Mouse (Mus musculus) liver, embryonic 13.5 days (tissue): ENCODE measurements around the gene Tmem88b. TPM values are rescaled to one million over a fixed set of nuclear protein-coding genes. Genes with fewer than 3 reads are reported as not detected.
A peak's percentile ranks its signal among the peaks of the same experiment; 100 is the strongest.

Experiments
- ATAC-seq: fragments of 200-750 bp; cut with Nextera tagmentation; 2 replicates; pipeline ENCODE4 v1.8.0; 2017; ENCODE audit warnings: low read depth, mild to moderate bottlenecking, moderate number of reproducible peaks, moderate library complexity
- DNase-seq: peaks from one replicate; pipeline ENCODE4 v3.0.0; 2022
- H3K27ac ChIP-seq: fragments of 300-500 bp; sonication (generic); 2 replicates; pipeline ENCODE4 v1.5.1; 2015; ENCODE audit warnings: moderate library complexity, mild to moderate bottlenecking, inconsistent platforms
- H3K27me3 ChIP-seq: fragments of 300-500 bp; sonication (generic); 2 replicates; pipeline ENCODE4 v1.6.1; 2015; ENCODE audit warnings: mild to moderate bottlenecking, inconsistent platforms
- H3K36me3 ChIP-seq: fragments of 300-500 bp; sonication (generic); 2 replicates; pipeline ENCODE4 v1.6.1; 2015; ENCODE audit warnings: mild to moderate bottlenecking, inconsistent platforms
- H3K4me1 ChIP-seq: fragments of 300-500 bp; sonication (generic); replicated peaks from 2 replicates; pipeline ENCODE4 v1.6.1; 2015; ENCODE audit warnings: inconsistent platforms
- H3K4me2 ChIP-seq: fragments of 300-500 bp; sonication (generic); 2 replicates; pipeline ENCODE4 v1.6.1; 2015; ENCODE audit warnings: inconsistent platforms, mild to moderate bottlenecking, moderate library complexity
- H3K4me3 ChIP-seq: fragments of 300-500 bp; sonication (generic); replicated peaks from 2 replicates; pipeline ENCODE4 v1.5.1; 2015; ENCODE audit warnings: mild to moderate bottlenecking, inconsistent platforms
- H3K9ac ChIP-seq: fragments of 300-500 bp; sonication (generic); 2 replicates; pipeline ENCODE4 v1.6.1; 2015; ENCODE audit warnings: mild to moderate bottlenecking, inconsistent platforms
- H3K9me3 ChIP-seq: fragments of 300-500 bp; sonication (generic); replicated peaks from 2 replicates; pipeline ENCODE4 v1.6.1; 2016; ENCODE audit warnings: inconsistent platforms
- WGBS: fragments of 180-500 bp; shearing (Covaris S2); methylation state at CpG from one replicate; pipeline ENCODE4 v1.1.7; 2015; ENCODE audit not compliant: insufficient replicate concordance; 5-methylcytosine and 5-hydroxymethylcytosine counted together
- polyA plus RNA-seq: library from polyadenylated mRNA; unstranded; fragments of >200 nt; fragmentation: Nextera tagmentation; extraction: Ambion mirVana; gene quantifications from 2 replicates; pipeline ENCODE4 v1.2.1, GENCODE M21; 2015

The Tmem88b gene
- polyA plus RNA-seq, 1 experiment from 2014 or later: 0.14 TPM

GRCm38 (mm10) chr4:155774280-155774754 lies 11.4 kb downstream of the Tmem88b start, which contains the start of gene Vwa1:
Gene Vwa1, minus strand, starts transcription at chr4:155774698.
- Histone ChIP-seq H3K9ac (no peak within 1 kb of the TSS), H3K4me1 (peaks cover 51% of the 10 kb centered on the region), H3K9me3 (no peaks in the 10 kb centered on the region), H3K36me3 (no peaks in the 10 kb centered on the region), H3K4me2 (peak within 1 kb of the TSS; percentile 67), H3K4me3 (peak within 1 kb of the TSS; percentile 40), H3K27ac (no peak within 1 kb of the TSS), H3K27me3 (peaks cover 64% of the 10 kb centered on the region)
- DNase-seq (peak; percentile 82), ATAC-seq (peak; percentile 71)
- WGBS: 1% methylated on average over 35 of the region's 35 CpGs

- peaks cover 64% of the 10 kb centered on the region for H3K27me3 ChIP-seq
- no peak overlapping the region for H3K4me3 ChIP-seq
- H3K4me2 ChIP-seq: peak overlapping the region; percentile 67
- no peak overlapping the region for H3K27ac ChIP-seq
- WGBS: 25% methylated on average over 5 of the region's 5 CpGs
- ATAC-seq: no peak
- no peaks in the 10 kb centered on the region for H3K9me3 ChIP-seq
- peaks cover 54% of the 10 kb centered on the region for H3K4me1 ChIP-seq
- H3K9ac ChIP-seq: no peak overlapping the region
- no peak for DNase-seq
- H3K36me3 ChIP-seq: no peaks in the 10 kb centered on the region
These were observed 12.2 kb downstream of the Tmem88b start for GRCm38 (mm10) chr4:155773335-155774078.

DNA sequence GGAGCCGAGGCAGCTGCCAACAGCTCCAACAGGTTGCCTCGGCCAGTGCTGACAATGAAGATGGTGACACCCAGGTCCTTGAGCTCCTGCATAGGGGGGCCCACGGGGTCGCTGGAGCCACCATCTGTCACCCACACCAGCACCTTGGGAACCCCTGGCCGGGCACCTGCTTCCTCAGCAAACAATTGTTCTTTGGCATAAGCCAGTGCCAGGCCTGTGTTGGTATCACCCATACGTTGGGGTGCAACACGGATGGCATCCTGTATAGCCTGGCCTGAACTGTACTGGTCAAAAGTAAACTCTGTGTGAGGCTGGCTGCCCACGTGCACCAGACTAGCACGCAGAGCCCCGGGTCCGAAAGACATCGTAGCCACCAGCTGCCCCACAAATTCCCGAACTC lies 12.9 kb downstream of the Tmem88b start:
- WGBS: 73% methylated on average over 13 of the region's 13 CpGs
- DNase-seq (no peak), ATAC-seq (no peak)
- Histone ChIP-seq H3K4me3 (no peak overlapping the region), H3K9me3 (no peaks in the 10 kb centered on the region), H3K36me3 (no peaks in the 10 kb centered on the region), H3K27ac (no peak overlapping the region), H3K4me1 (peaks cover 52% of the 10 kb centered on the region), H3K9ac (no peak overlapping the region), H3K27me3 (peaks cover 64% of the 10 kb centered on the region), H3K4me2 (no peak overlapping the region)

GRCm38 (mm10) chr4:155771706-155772105 lies 14.0 kb downstream of the Tmem88b start:
- Histone ChIP-seq H3K4me3 (no peak overlapping the region), H3K4me1 (peaks cover 41% of the 10 kb centered on the region), H3K9me3 (no peaks in the 10 kb centered on the region), H3K9ac (no peak overlapping the region), H3K36me3 (no peaks in the 10 kb centered on the region), H3K4me2 (no peak overlapping the region), H3K27me3 (peaks cover 60% of the 10 kb centered on the region), H3K27ac (no peak overlapping the region)
- DNase-seq (no peak), ATAC-seq (no peak)
- WGBS: 60% methylated on average over 2 of the region's 2 CpGs

DNA sequence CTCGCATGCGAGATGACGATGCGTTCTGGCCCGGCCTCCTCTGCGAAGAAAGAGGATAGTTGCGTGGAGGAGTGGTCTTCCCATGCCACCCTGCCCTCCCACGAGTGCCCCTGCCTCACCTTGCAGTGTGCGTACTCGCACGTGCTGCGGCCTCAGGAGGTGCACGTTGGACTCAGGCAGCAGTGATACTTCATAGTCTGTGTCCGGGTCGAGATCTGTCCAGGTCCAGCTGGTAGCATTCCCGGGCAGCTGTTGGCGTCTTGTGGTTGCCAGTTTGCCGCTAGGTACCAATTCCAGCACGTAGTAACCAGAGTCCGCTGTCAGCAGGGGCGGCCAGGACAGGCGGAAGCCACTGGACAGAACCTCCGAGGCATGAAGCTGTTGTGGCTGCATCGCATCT lies 15.0 kb downstream of the Tmem88b start:
- 51% methylated on average over 24 of the region's 24 CpGs for WGBS
- H3K4me2 ChIP-seq: peak overlapping the region; percentile 86
- peaks cover 37% of the 10 kb centered on the region for H3K4me1 ChIP-seq
- DNase-seq (no peak), ATAC-seq (no peak)
- no peaks in the 10 kb centered on the region for H3K9me3 ChIP-seq
- H3K27me3 ChIP-seq: peaks cover 50% of the 10 kb centered on the region
- peak overlapping the region; percentile 82 for H3K9ac ChIP-seq
- peak overlapping the region; percentile 66 for H3K4me3 ChIP-seq
- H3K36me3 ChIP-seq: no peaks in the 10 kb centered on the region
- no peak overlapping the region for H3K27ac ChIP-seq

DNA sequence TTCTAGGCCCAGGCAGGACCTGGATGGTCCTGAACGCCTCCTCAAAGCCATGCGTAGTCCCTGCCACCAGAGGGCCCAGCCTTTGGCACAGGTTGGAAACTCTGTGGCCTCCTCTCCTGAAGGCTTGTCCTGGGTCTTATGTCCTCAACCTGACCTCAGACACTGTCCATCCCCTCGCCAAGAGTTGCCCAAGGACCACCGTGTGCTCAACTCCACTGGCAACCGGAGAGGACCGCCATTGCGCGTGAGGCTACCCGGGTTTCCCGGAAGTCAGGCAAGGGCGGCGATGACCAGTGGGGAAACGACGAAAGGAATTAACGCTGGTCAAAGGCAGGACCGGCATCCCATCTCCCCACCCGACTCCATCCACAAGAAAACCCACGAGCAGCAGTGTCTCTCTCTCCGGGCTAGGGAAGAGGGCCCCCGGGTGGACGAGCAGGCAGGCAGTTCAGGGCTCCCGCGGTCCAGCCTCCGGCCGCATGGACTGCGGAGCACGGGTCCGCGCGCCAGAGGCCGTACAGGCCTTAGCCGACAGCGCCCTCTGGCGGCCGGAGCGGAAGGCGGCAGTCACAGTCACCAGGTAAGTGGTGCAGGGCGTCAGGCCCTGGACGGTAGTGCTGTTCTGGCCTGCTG lies 15.7 kb downstream of the Tmem88b start:
- Histone ChIP-seq H3K4me3 (peak overlapping the region; percentile 66), H3K27ac (peak overlapping the region; percentile 43; the same call in 1 of the 2 replicates), H3K4me2 (peak overlapping the region; percentile 86), H3K9me3 (no peaks in the 10 kb centered on the region), H3K4me1 (peaks cover 32% of the 10 kb centered on the region), H3K9ac (peak overlapping the region; percentile 82), H3K36me3 (no peaks in the 10 kb centered on the region), H3K27me3 (peaks cover 44% of the 10 kb centered on the region)
- under 1% methylated on average over 39 of the region's 39 CpGs for whole genome bisulfite sequencing
- ATAC-seq (peak; percentile 86), DNase-seq (peak; percentile 82)

GRCm38 (mm10) chr4:155769496-155769879 lies 16.2 kb downstream of the Tmem88b start:
- Histone ChIP-seq H3K4me1 (peaks cover 27% of the 10 kb centered on the region), H3K9ac (peak overlapping the region; percentile 82), H3K27me3 (peaks cover 38% of the 10 kb centered on the region), H3K27ac (no peak overlapping the region), H3K4me3 (peak overlapping the region; percentile 66), H3K4me2 (peak overlapping the region; percentile 86), H3K9me3 (no peaks in the 10 kb centered on the region), H3K36me3 (no peaks in the 10 kb centered on the region)
- no peak for ATAC-seq
- 53% methylated on average over 5 of the region's 5 CpGs for WGBS
- DNase-seq: no peak

- H3K27ac ChIP-seq: no peak overlapping the region
- WGBS: 63% methylated on average over 3 of the region's 3 CpGs
- H3K36me3 ChIP-seq: peaks cover 11% of the 10 kb centered on the region
- DNase-seq (no peak), ATAC-seq (no peak)
- H3K27me3 ChIP-seq: no peaks in the 10 kb centered on the region
- peak overlapping the region; percentile 97 for H3K4me2 ChIP-seq
- H3K9me3 ChIP-seq: no peaks in the 10 kb centered on the region
- peaks cover 40% of the 10 kb centered on the region for H3K4me1 ChIP-seq
- H3K4me3 ChIP-seq: peak overlapping the region; percentile 82; the same call in 1 of the 2 replicates
- no peak overlapping the region; the same call in 1 of the 2 replicates for H3K9ac ChIP-seq
These were observed 23.3 kb downstream of the Tmem88b start for GRCm38 (mm10) chr4:155762357-155762756.

DNA sequence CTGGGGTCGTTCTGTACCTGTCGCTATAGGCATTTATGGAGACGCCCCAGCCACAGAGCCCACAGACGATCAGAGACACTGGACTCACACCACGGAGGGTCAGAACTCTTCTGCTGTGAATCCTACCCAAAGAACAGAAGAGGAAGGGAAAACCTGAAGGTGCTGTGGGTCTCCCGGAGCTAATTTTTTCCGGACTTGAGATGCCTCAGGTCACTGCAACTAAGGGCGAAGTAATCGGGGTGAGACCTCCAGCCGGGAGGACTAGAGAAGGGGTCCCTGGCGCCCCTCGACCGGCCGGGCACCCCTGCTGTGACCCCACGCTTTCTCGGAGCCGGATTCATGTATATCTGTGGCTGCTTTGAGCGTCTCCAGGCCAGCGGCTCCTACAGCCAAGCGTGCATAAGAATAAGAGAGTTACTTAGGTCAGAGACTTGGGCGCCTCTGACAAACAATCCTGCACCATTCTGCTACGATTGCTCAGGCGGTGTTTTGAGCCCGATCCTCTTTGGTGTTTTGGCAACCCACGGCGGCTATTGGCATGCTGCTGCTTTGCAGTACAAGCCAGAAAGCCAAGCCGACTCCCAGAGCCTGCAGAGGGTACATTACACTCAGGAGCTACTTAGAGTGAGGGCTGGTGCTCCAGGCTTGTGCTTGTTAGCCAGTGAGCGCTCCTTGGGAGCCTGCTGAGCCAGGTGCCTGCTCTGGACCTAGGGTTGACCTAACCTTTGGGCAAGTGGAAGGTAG lies 24.1 kb downstream of the Tmem88b start:
- Histone ChIP-seq H3K4me2 (peak overlapping the region; percentile 97), H3K9ac (peak overlapping the region; percentile 85), H3K27me3 (no peaks in the 10 kb centered on the region), H3K27ac (peak overlapping the region; percentile 48), H3K4me3 (peak overlapping the region; percentile 82), H3K36me3 (peaks cover 19% of the 10 kb centered on the region), H3K9me3 (no peaks in the 10 kb centered on the region), H3K4me1 (peaks cover 40% of the 10 kb centered on the region)
- DNase-seq: peak; percentile 18
- ATAC-seq: no peak
- 3% methylated on average over 28 of the region's 28 CpGs for WGBS

- Histone ChIP-seq H3K27ac (peak within 1 kb of the TSS; percentile 71), H3K36me3 (peaks cover 27% of the 10 kb centered on the region), H3K27me3 (no peaks in the 10 kb centered on the region), H3K9me3 (no peaks in the 10 kb centered on the region), H3K4me2 (peak within 1 kb of the TSS; percentile 97), H3K9ac (peak within 1 kb of the TSS; percentile 85), H3K4me1 (peaks cover 40% of the 10 kb centered on the region), H3K4me3 (peak within 1 kb of the TSS; percentile 82)
- WGBS: under 1% methylated on average over 68 of the region's 68 CpGs
- peak; percentile 96 for DNase-seq
- peak; percentile 98 for ATAC-seq
These were observed 24.9 kb downstream of the Tmem88b start, which contains the start of gene Atad3a for GRCm38 (mm10) chr4:155760613-155761355. Gene Atad3a, minus strand, starts transcription at chr4:155761093.
